Mouse (Mus musculus) layer of hippocampus, adult 9-10 months (tissue): ENCODE results near the gene Sgsh.
"Not testable (repeated sequence)": the region's sequence is repeated elsewhere in the genome, so short reads cannot be mapped to it uniquely, and the experiment has no call there.

Experiments used
- DNase-seq: peaks from one replicate; pipeline ENCODE4 v3.0.0; 2022; ENCODE audit warnings: low spot score

Sgsh gene

GRCm38 (mm10) chr11:119355443-119356385, at the start of gene Sgsh, which contains the start of gene Slc26a11:
Gene Sgsh (minus strand): TSS chr11:119355536.
Gene Slc26a11 (plus strand): TSS chr11:119355557.
- DNase-seq, result peak; percentile 29

DNA sequence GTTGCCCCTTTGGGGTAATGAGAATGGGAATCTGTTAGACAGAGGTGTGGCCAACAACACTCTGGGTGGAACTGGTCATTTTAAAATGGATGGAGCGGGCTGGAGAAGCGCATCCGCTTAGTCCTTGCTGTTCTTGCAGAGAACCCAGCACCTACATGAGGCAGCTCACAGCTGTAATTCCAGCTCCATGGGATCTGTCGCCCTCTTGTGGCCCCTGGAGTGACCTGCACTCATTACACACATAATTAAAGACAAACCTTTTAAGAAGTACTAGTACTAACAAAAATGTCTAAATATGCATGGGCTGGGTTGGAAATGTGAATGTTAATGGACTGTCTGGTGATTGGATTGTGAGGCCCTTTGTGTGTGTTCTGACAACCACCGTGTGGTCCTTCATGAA, 49.3 kb upstream of the Sgsh start:
- no peak for DNase-seq

GRCm38 (mm10) chr11:119402501-119403160, 47.3 kb upstream of the Sgsh start:
- DNase-seq, result no peak

- no peak for DNase-seq
These were observed 41.1 kb upstream of the Sgsh start for GRCm38 (mm10) chr11:119396461-119396860.

- no peak for DNase-seq
These were observed 40.6 kb upstream of the Sgsh start for GRCm38 (mm10) chr11:119395931-119396330.

- no peak for DNase-seq
These were observed 40.1 kb upstream of the Sgsh start for GRCm38 (mm10) chr11:119395394-119395793.

GRCm38 (mm10) chr11:119394210-119394609, 38.9 kb upstream of the Sgsh start:
- DNase-seq, result no peak

DNA sequence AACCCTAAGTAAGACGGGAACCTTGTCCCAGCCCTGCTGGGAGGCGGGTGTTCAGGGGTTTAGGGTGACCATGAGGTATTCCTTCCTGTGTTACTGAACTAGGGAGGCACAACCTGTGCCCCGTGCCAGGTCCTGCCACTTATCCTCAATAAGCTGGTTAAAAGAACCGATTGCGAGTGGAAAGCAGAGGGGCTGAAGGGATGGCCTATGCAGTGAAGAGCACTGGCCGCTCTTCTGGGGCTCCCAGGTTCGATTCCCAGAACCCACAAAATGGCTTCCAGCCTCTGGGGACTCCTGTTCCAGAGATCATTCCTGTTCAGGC, 38.1 kb upstream of the Sgsh start:
- DNase-seq, result no peak

- DNase-seq, result no peak
These were observed 37.6 kb upstream of the Sgsh start, which contains the start of gene Rnf213 for GRCm38 (mm10) chr11:119392800-119393482. Gene Rnf213 (plus strand): TSS chr11:119393100.

DNA sequence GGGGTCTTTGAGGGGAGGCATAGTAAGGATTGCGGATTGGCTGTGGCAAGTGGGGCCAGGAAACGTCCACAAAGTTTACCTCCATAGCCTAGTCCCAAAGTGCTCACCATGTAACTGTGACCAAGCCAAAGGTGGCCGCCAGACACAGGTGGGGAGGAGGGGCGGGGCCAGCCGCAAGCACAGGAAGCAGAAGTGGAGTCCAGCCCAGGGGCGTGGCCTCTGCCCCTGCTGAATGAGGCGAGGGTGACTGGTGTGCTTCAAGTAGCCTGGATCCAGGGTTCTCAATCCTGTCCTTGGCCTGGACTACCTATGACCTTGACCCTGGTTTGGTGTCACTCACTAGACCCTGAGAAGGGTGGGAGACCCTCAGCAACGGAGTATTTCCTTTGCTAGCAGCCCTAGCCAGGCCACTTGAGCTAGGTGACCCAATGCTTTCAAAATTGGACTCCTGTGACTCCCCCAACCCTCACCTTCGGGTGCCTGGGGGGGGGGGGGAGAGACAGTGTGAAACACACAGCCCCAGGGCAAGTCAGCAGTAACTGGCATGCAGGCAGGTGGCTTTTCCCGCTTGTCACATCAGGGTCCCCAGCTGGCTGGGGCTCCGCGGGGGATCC, 36.8 kb upstream of the Sgsh start:
- DNase-seq, result no peak

DNA sequence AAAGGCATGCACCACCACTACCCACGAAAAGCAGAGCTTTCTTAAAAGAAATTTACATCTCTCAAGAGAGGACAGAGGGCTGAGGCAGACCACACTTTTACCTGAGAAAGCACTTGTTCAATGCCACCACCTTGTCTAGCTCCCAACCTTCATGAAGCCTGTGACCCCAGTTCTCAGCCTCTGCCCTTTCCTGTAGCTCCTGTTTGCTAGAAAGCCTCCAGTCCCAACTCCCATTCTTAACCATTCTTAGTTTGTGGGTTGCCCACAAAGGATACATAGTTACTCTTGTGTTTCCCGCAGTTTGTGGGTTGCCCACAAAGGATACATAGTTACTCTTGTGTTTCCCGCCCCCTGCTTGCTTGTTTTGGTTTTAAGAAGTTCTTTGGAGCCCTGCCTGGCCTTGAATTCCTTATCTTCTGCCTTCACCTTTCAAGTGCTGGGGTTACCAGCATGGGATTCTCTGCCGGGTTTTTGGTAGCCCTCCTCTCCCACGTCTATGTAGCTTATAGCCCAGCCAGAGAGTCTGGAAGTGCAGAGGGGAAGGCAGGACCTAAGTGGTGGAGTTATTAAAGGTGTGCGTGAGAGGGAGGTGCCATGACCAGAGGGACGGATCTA, 36.2 kb upstream of the Sgsh start:
- DNase-seq, result no peak

GRCm38 (mm10) chr11:119390271-119391231, 35.2 kb upstream of the Sgsh start:
- peak; percentile 31 for DNase-seq

GRCm38 (mm10) chr11:119389851-119390270, 34.5 kb upstream of the Sgsh start:
- DNase-seq, result no peak

DNA sequence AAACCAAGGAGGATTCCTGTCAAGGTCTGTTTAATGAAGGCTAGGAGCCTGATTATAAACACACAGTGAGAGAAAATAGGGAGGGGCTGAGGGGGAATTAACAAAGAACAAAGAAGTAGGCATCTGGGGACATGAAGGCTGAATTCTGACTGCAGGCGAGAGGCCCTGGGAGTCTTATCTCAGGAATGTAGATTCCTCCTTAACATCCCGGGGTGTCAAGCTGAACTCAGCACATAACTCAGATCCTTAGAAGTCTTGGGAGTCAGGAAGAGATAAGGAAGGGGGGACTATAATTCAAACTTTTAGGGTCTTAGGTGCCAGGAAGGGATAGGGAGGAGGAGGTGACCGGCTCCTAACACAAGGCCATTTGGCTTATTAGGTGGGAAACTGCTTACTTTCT, 31.9 kb upstream of the Sgsh start:
- not testable (repeated sequence) for DNase-seq

- no peak for DNase-seq
These were observed 31.0 kb upstream of the Sgsh start for GRCm38 (mm10) chr11:119386306-119386705.

DNA sequence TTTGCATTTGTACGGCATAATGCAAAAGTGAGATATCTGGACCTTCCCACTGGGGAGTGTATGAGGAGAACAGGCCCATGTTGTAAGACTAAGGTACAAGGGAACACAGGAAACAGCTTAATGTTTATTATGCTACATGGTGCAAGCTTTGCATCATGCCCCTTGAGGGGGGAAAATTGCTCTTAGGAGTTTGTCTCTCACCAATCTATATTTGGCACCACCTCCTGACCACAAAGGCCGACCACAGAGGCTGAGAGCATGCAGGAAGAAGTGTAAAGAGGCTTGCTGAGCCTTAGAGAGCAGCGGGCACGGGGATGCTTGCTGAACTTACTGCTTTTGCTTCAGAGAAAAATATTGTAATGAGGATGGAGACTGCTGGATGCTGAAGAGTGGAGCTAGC, 29.6 kb upstream of the Sgsh start:
- DNase-seq, result no peak

DNA sequence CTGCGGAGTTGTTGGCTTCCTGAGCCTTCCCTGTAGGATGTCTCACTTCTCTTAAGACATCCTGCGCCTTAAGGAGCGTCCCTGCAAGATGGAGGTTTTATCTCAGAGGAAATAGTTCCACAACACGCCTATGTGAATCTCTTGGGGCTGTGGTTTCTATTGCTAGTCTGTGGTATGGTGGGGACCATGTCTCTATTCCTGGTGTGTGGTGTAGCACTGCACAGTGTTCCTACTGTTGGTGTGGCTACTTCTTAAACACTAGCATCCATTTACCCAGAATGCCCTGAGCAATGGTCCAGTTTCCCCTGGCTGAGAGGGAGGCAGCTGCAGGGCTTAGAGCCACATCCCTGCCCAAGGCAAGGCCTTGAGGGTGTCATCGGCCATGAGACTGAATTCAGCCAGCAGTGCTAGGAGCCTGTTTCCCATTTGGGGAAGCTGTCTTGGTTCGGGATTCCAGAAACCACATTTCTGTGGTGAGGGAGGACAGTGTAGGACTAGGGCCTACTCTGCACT, 27.1 kb upstream of the Sgsh start:
- DNase-seq, result no peak

DNA sequence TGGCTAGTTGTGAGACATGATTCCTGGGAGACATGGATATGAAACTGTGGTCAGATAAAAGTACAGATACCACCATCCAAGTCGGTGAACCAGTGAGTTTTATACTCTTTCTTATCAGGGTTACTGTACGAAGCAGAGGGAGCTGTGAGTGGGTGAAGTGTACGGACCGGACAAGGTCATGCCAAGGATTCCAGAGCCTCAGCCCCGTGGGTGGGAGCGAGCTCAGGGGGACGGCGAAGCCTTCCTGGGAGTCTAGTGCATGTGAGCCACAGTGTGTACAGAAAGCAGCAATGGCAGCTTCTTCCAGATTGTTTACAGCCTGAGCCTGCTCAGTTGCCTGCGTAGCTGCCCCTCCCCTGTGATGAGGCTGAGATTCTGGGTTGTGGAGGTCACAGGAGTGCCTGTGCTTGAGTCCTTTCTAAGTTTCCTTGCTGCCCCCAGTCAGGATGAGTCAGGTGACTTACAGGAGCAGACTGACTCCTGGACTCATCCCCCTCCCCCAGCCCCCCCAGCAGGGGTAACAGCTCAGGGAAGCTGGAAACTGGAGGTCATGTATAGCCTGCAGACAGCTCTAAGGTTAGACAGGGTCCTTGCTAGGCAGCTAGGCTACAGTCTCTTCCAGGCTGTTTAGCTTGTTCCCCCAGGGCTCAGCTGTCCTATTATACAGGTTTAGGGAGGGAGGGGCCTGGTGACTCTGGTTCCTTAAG, 26.4 kb upstream of the Sgsh start:
- no peak for DNase-seq

DNA sequence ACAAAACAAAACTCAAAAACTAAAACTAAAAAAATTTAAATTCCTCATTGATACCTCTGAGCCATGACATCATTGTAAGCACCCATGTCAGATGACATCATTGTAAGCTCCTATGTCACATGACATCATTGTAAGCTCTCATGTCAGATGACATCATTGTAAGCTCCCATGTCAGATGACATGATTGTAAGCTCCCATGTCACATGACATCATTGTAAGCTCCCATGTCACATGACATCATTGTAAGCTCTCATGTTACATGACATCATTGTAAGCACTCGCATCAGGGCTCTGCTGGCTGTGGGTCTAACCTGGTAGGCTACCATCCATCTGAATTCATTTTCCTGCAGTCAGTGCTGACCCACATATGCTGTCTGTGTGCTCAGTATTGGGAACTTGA, 23.2 kb upstream of the Sgsh start:
- no peak for DNase-seq

- no peak for DNase-seq
These were observed 22.0 kb upstream of the Sgsh start for GRCm38 (mm10) chr11:119377326-119377725.
